Mouse (Mus musculus): ENCODE measurements around the gene Lrrc8b.

GRCm38 (mm10) chr5:105400424-105401375 is 14.9 kb upstream of the Lrrc8b start:
- TF ChIP-seq EP300 (optimal IDR thresholded peaks at IDR 0.05): no peak
- no peak for TF ChIP-seq CTCF (IDR thresholded peaks at IDR 0.05; ENCODE audit: low read depth)

All from stomach, postnatal 0 days (tissue).